Comparison of ENCODE assay signal across 20 mouse cellular contexts in genomic region chr15:12696889-12697288, GRCm38 (mm10). TPM values are rescaled to one million over a fixed set of nuclear protein-coding genes. Genes with fewer than 3 reads are reported as not detected.
DNase-seq lines count a peak whose midpoint lies in the region; ATAC-seq lines count a peak whose summit lies in the region.
"Had no signal": no experiment of that assay in that cellular context is flagged by ENCODE, and none has a peak within 500 bp of the region (broad histone marks: within the 10 kb centered on the region; RNA-seq: fewer than 3 reads in every experiment).

No protein-coding gene starts in this region.

- H3K4me2 ChIP-seq in hindbrain, embryonic 13.5 days: no peak overlapping the region
- H3K4me2 ChIP-seq in midbrain, embryonic 13.5 days (replicated peaks): no peak overlapping the region
- H3K4me2 ChIP-seq in limb, embryonic 11.5 days (ENCODE audit: low read depth, severe bottlenecking): no peak overlapping the region
- H3K4me2 ChIP-seq: heart, embryonic 13.5 days; hindbrain, embryonic 14.5 days had no signal

- ATAC-seq in hindbrain, embryonic 13.5 days (ENCODE audit: low FRiP score): no peak
- no peak for ATAC-seq in midbrain, embryonic 13.5 days
- no peak for ATAC-seq in limb, embryonic 11.5 days (ENCODE audit: insufficient number of reproducible peaks, low FRiP score, low TSS enrichment, low read depth)
- ATAC-seq: inflammation-experienced regulatory T-cells, adult 6 months; Patski had no signal

- peak overlapping the region; percentile 62; the same call in 1 of the 2 replicates for H3K27ac ChIP-seq in hindbrain, embryonic 10.5 days
- H3K27ac ChIP-seq in hindbrain, embryonic 13.5 days: no peak overlapping the region
- H3K27ac ChIP-seq in midbrain, embryonic 10.5 days (replicated peaks): peak overlapping the region; percentile 47
- H3K27ac ChIP-seq in midbrain, embryonic 13.5 days: no peak overlapping the region
- H3K27ac ChIP-seq in limb, embryonic 11.5 days (replicated peaks; ENCODE audit: low read depth, low read length): peak overlapping the region; percentile 64; the same call in 1 of the 2 replicates
- H3K27ac ChIP-seq: heart, adult 2 months; heart, embryonic 13.5 days; hindbrain, embryonic 14.5 days had no signal

- 43% methylated on average over 8 of the region's 8 CpGs for WGBS in hindbrain, embryonic 10.5 days
- WGBS in hindbrain, embryonic 13.5 days: 39% methylated on average over 8 of the region's 8 CpGs
- 35% methylated on average over 8 of the region's 8 CpGs for WGBS in midbrain, embryonic 10.5 days
- 20% methylated on average over 8 of the region's 8 CpGs for WGBS in midbrain, embryonic 13.5 days
- WGBS in limb, embryonic 11.5 days: 80% methylated on average over 8 of the region's 8 CpGs

- H3K4me3 ChIP-seq in hindbrain, embryonic 10.5 days: no peak overlapping the region
- H3K4me3 ChIP-seq in hindbrain, embryonic 13.5 days: no peak overlapping the region
- no peak overlapping the region for H3K4me3 ChIP-seq in midbrain, embryonic 10.5 days
- no peak overlapping the region for H3K4me3 ChIP-seq in midbrain, embryonic 13.5 days (replicated peaks)
- H3K4me3 ChIP-seq in limb, embryonic 11.5 days (ENCODE audit: low read depth, low read length): no peak overlapping the region
- H3K4me3 ChIP-seq: heart, adult 2 months; heart, embryonic 13.5 days had no signal

- H3K27me3 ChIP-seq in hindbrain, embryonic 10.5 days (ENCODE audit: insufficient read depth, poor library complexity, severe bottlenecking): no peaks in the 10 kb centered on the region
- H3K27me3 ChIP-seq in hindbrain, embryonic 13.5 days: no peaks in the 10 kb centered on the region
- H3K27me3 ChIP-seq in midbrain, embryonic 10.5 days (ENCODE audit: low read depth, poor library complexity, severe bottlenecking): no peaks in the 10 kb centered on the region
- H3K27me3 ChIP-seq in midbrain, embryonic 13.5 days: no peaks in the 10 kb centered on the region
- no peaks in the 10 kb centered on the region for H3K27me3 ChIP-seq in limb, embryonic 11.5 days (ENCODE audit: control insufficient read depth, insufficient read depth, low read length)
- H3K27me3 ChIP-seq: heart, embryonic 13.5 days had no signal

- H3K9ac ChIP-seq in hindbrain, embryonic 13.5 days: no peak overlapping the region
- H3K9ac ChIP-seq in midbrain, embryonic 13.5 days (replicated peaks): no peak overlapping the region
- no peak overlapping the region for H3K9ac ChIP-seq in limb, embryonic 11.5 days (ENCODE audit: low read length)
- H3K9ac ChIP-seq: heart, embryonic 13.5 days; hindbrain, embryonic 14.5 days had no signal

- H3K36me3 ChIP-seq in hindbrain, embryonic 10.5 days: no peaks in the 10 kb centered on the region
- no peaks in the 10 kb centered on the region for H3K36me3 ChIP-seq in hindbrain, embryonic 13.5 days
- no peaks in the 10 kb centered on the region for H3K36me3 ChIP-seq in midbrain, embryonic 10.5 days
- no peaks in the 10 kb centered on the region for H3K36me3 ChIP-seq in midbrain, embryonic 13.5 days
- H3K36me3 ChIP-seq in limb, embryonic 11.5 days (ENCODE audit: control insufficient read depth, insufficient read depth, low read length): no peaks in the 10 kb centered on the region
- H3K36me3 ChIP-seq: heart, embryonic 13.5 days had no signal

- no peaks in the 10 kb centered on the region for H3K9me3 ChIP-seq in hindbrain, embryonic 10.5 days
- no peaks in the 10 kb centered on the region for H3K9me3 ChIP-seq in hindbrain, embryonic 13.5 days
- no peaks in the 10 kb centered on the region; the same call in 1 of the 2 replicates for H3K9me3 ChIP-seq in midbrain, embryonic 10.5 days (replicated peaks)
- no peaks in the 10 kb centered on the region for H3K9me3 ChIP-seq in midbrain, embryonic 13.5 days
- H3K9me3 ChIP-seq in limb, embryonic 11.5 days (ENCODE audit: control insufficient read depth, low read length): no peaks in the 10 kb centered on the region
- H3K9me3 ChIP-seq: heart, embryonic 13.5 days had no signal

- intact Hi-C loops in left cerebral cortex, postnatal 14 days (cut with DNase I): no loop called here

- H3K4me1 ChIP-seq in hindbrain, embryonic 10.5 days (replicated peaks): peaks cover 33% of the 10 kb centered on the region
- H3K4me1 ChIP-seq in hindbrain, embryonic 13.5 days (replicated peaks): peaks cover 6% of the 10 kb centered on the region
- peaks cover 42% of the 10 kb centered on the region for H3K4me1 ChIP-seq in midbrain, embryonic 10.5 days
- H3K4me1 ChIP-seq in midbrain, embryonic 13.5 days (replicated peaks): peaks cover 14% of the 10 kb centered on the region; the same call in 1 of the 2 replicates
- peaks cover 9% of the 10 kb centered on the region; the same call in 1 of the 2 replicates for H3K4me1 ChIP-seq in limb, embryonic 11.5 days (ENCODE audit: control insufficient read depth, insufficient read depth, low read length)

- DNase-seq in hindbrain, embryonic 10.5 days (ENCODE audit: low spot score): no peak
- peak; percentile 18 for DNase-seq in midbrain, embryonic 10.5 days (ENCODE audit: low spot score)
- no peak for DNase-seq in limb, embryonic 11.5 days (ENCODE audit: low spot score)
- no peak for DNase-seq in frontal cortex, postnatal 36 days (ENCODE audit: low spot score in 2 of 2)
- DNase-seq in left cerebral cortex, postnatal 14 days (ENCODE audit: low spot score in 2 of 2): no peak
- DNase-seq: adrenal gland, postnatal 36 days; cerebellum, adult 11 months; cerebellum, adult 9-11 months; gastrocnemius, postnatal 36 days; heart, adult 2 months; heart, postnatal 14 days; layer of hippocampus, postnatal 36 days; lung, postnatal 4 days; right cerebral cortex, postnatal 14 days had no signal

RNA-seq across cellular contexts. Expression of gene Pdzd2, which starts 42.8 kb away (rescaled TPM):
- 4.0 and 4.9 TPM in 2 replicates for polyA plus RNA-seq in hindbrain, embryonic 10.5 days (2016; fragmentation: Nextera tagmentation; extraction: Ambion mirVana)
- polyA plus RNA-seq in hindbrain, embryonic 13.5 days (2015; fragmentation: Nextera tagmentation; extraction: Ambion mirVana): 9.3 and 12.3 TPM in 2 replicates
- polyA plus RNA-seq in midbrain, embryonic 10.5 days (2016; fragmentation: Nextera tagmentation; extraction: Ambion mirVana): 6.1 TPM in 2 replicates
- 7.2 and 9.7 TPM in 2 replicates for polyA plus RNA-seq in midbrain, embryonic 13.5 days (2015; fragmentation: Nextera tagmentation; extraction: Ambion mirVana)
- polyA plus RNA-seq in limb, embryonic 11.5 days (2014; fragmentation: Nextera tagmentation; extraction: Ambion mirVana): 22.1 and 24.3 TPM in 2 replicates
- total RNA-seq in left cerebral cortex, postnatal 14 days (2021): 10 to 100 TPM; 81.5 to 91.1 TPM

Comparison
In these comparisons a context has a peak if more than half of its experiments do, and no peak if none do; other contexts are left out.
1. H3K27ac ChIP-seq: peak in hindbrain, embryonic 10.5 days (single experiment), midbrain, embryonic 10.5 days (single experiment) and limb, embryonic 11.5 days (single experiment); none in hindbrain, embryonic 13.5 days (single experiment) and midbrain, embryonic 13.5 days (single experiment).